Mouse (Mus musculus) stomach, embryonic 14.5 days (tissue): Measurements from ENCODE around the gene Slx4ip. TPM values are rescaled to one million over a fixed set of nuclear protein-coding genes. Genes with fewer than 3 reads are reported as not detected.

Experiments used
- ATAC-seq: fragments of 200-750 bp; cut with Nextera tagmentation; 2 replicates; pipeline ENCODE4 v1.8.0; 2017; ENCODE audit warnings: low read depth, moderate TSS enrichment; ENCODE audit not compliant: insufficient number of reproducible peaks, insufficient read depth, low FRiP score
- H3K27ac ChIP-seq: fragments of 300-500 bp; sonication (generic); 2 replicates; pipeline ENCODE4 v1.5.1; 2014; ENCODE audit warnings: mild to moderate bottlenecking, low read length, moderate library complexity, mixed read lengths
- H3K27me3 ChIP-seq: fragments of 300-500 bp; sonication (generic); 2 replicates; pipeline ENCODE4 v1.6.1; 2014; ENCODE audit warnings: low read length, control low read depth, mixed read lengths; ENCODE audit not compliant: control insufficient read depth, insufficient read depth
- H3K36me3 ChIP-seq: fragments of 300-500 bp; sonication (generic); 2 replicates; pipeline ENCODE4 v1.6.1; 2014; ENCODE audit warnings: mild to moderate bottlenecking, control low read depth, low read length, moderate library complexity, mixed read lengths; ENCODE audit not compliant: control insufficient read depth, insufficient read depth
- H3K4me1 ChIP-seq: fragments of 300-500 bp; sonication (generic); 2 replicates; pipeline ENCODE4 v1.6.1; 2014; ENCODE audit warnings: low read length, control low read depth, mixed read lengths; ENCODE audit not compliant: control insufficient read depth, insufficient read depth
- H3K4me2 ChIP-seq: fragments of 300-500 bp; sonication (generic); replicated peaks from 2 replicates; pipeline ENCODE4 v1.6.1; 2014; ENCODE audit warnings: low read depth, low read length, control low read depth
- H3K4me3 ChIP-seq: fragments of 300-500 bp; sonication (generic); 2 replicates; pipeline ENCODE4 v1.5.1; 2014; ENCODE audit warnings: low read depth, low read length, control low read depth
- H3K9ac ChIP-seq: fragments of 300-500 bp; sonication (generic); replicated peaks from 2 replicates; pipeline ENCODE4 v1.6.1; 2014; ENCODE audit warnings: low read depth, mild to moderate bottlenecking, control low read depth, low read length, moderate library complexity, mixed read lengths
- H3K9me3 ChIP-seq: fragments of 300-500 bp; sonication (generic); 2 replicates; pipeline ENCODE4 v1.6.1; 2016; ENCODE audit warnings: low read depth, low read length, control low read depth; ENCODE audit not compliant: control insufficient read depth
- WGBS: fragments of 180-500 bp; shearing (Covaris S2); extraction: QIAGEN DNeasy Blood & Tissue Kit; methylation state at CpG from one replicate; pipeline ENCODE4 v1.1.7; 2014; 5-methylcytosine and 5-hydroxymethylcytosine counted together
- polyA plus RNA-seq: library from polyadenylated mRNA; unstranded; fragments of >200 nt; fragmentation: Nextera tagmentation; extraction: Ambion mirVana; gene quantifications from 2 replicates; pipeline ENCODE4 v1.2.1, GENCODE M21; 2014

Gene Slx4ip
- polyA plus RNA-seq, 1 experiment from 2014 or later, result 6.2 TPM

GRCm38 (mm10) chr2:137094301-137094700 lies 203.3 kb downstream of the Slx4ip start:
- Histone ChIP-seq H3K27ac (no peak overlapping the region), H3K9ac (no peak overlapping the region), H3K9me3 (no peaks in the 10 kb centered on the region), H3K4me2 (no peak overlapping the region), H3K4me3 (no peak overlapping the region), H3K27me3 (no peaks in the 10 kb centered on the region), H3K4me1 (no peaks in the 10 kb centered on the region), H3K36me3 (peaks cover 60% of the 10 kb centered on the region)
- 75% methylated on average over 8 of the region's 8 CpGs for WGBS
- ATAC-seq, result no peak

GRCm38 (mm10) chr2:137096981-137097460 lies 206.0 kb downstream of the Slx4ip start:
- Histone ChIP-seq H3K36me3 (peaks cover 46% of the 10 kb centered on the region), H3K4me1 (0 out of 2 replicates have a peak, but pooled peaks cover 4% of the 10 kb centered on the region), H3K9me3 (no peaks in the 10 kb centered on the region), H3K9ac (no peak overlapping the region), H3K4me2 (no peak overlapping the region), H3K27me3 (no peaks in the 10 kb centered on the region), H3K27ac (no peak overlapping the region), H3K4me3 (no peak overlapping the region)
- ATAC-seq, result no peak
- 16% methylated on average over 5 of the region's 5 CpGs for WGBS

- Histone ChIP-seq H3K4me3 (no peak overlapping the region), H3K4me2 (no peak overlapping the region), H3K9ac (no peak overlapping the region), H3K27ac (no peak overlapping the region; the same call in 1 of the 2 replicates), H3K27me3 (no peaks in the 10 kb centered on the region), H3K9me3 (no peaks in the 10 kb centered on the region), H3K36me3 (peaks cover 40% of the 10 kb centered on the region), H3K4me1 (0 out of 2 replicates have a peak, but pooled peaks cover 4% of the 10 kb centered on the region)
- 44% methylated on average over 11 of the region's 11 CpGs for WGBS
- ATAC-seq, result 0 out of 2 replicates have a peak, but pooled peaks have one; percentile 25
Measured at GRCm38 (mm10) chr2:137098269-137099035, 207.4 kb downstream of the Slx4ip start.

- ATAC-seq, result no peak
- 24% methylated on average over 6 of the region's 6 CpGs for WGBS
- Histone ChIP-seq H3K4me1 (0 out of 2 replicates have a peak, but pooled peaks cover 4% of the 10 kb centered on the region), H3K9ac (no peak overlapping the region), H3K4me2 (no peak overlapping the region), H3K4me3 (no peak overlapping the region), H3K36me3 (peaks cover 32% of the 10 kb centered on the region), H3K27me3 (no peaks in the 10 kb centered on the region), H3K27ac (peak overlapping the region; percentile 6; the same call in 1 of the 2 replicates), H3K9me3 (no peaks in the 10 kb centered on the region)
Measured at GRCm38 (mm10) chr2:137099211-137099734, 208.3 kb downstream of the Slx4ip start.

- WGBS, result 48% methylated on average over 5 of the region's 5 CpGs
- H3K9me3 ChIP-seq, result no peaks in the 10 kb centered on the region
- no peak overlapping the region for H3K9ac ChIP-seq
- 0 out of 2 replicates have a peak, but pooled peaks cover 4% of the 10 kb centered on the region for H3K4me1 ChIP-seq
- H3K27ac ChIP-seq, result no peak overlapping the region
- no peak for ATAC-seq
- no peaks in the 10 kb centered on the region for H3K27me3 ChIP-seq
- H3K4me3 ChIP-seq, result no peak overlapping the region
- H3K4me2 ChIP-seq, result no peak overlapping the region
- peaks cover 35% of the 10 kb centered on the region for H3K36me3 ChIP-seq
Measured at GRCm38 (mm10) chr2:137101074-137101473, 210.1 kb downstream of the Slx4ip start.

- no peak for ATAC-seq
- H3K4me2 ChIP-seq, result no peak overlapping the region
- no peak overlapping the region for H3K4me3 ChIP-seq
- H3K9ac ChIP-seq, result no peak overlapping the region
- 70% methylated on average over 4 of the region's 4 CpGs for WGBS
- no peaks in the 10 kb centered on the region for H3K27me3 ChIP-seq
- H3K27ac ChIP-seq, result peak overlapping the region; percentile 15; the same call in 1 of the 2 replicates
- no peaks in the 10 kb centered on the region for H3K9me3 ChIP-seq
- H3K36me3 ChIP-seq, result peaks cover 16% of the 10 kb centered on the region
- peaks cover 33% of the 10 kb centered on the region for H3K4me1 ChIP-seq
Measured at GRCm38 (mm10) chr2:137107203-137107602, 216.2 kb downstream of the Slx4ip start.

- Histone ChIP-seq H3K27me3 (no peaks in the 10 kb centered on the region), H3K9ac (no peak overlapping the region), H3K36me3 (peaks cover 16% of the 10 kb centered on the region), H3K4me1 (peaks cover 39% of the 10 kb centered on the region), H3K27ac (peak overlapping the region; percentile 55; the same call in 1 of the 2 replicates), H3K9me3 (no peaks in the 10 kb centered on the region), H3K4me2 (0 out of 2 replicates have a peak overlapping the region, but pooled peaks have one; percentile 5), H3K4me3 (no peak overlapping the region)
- 44% methylated on average over 8 of the region's 8 CpGs for WGBS
- ATAC-seq, result no peak
Measured at GRCm38 (mm10) chr2:137107946-137108345, 216.9 kb downstream of the Slx4ip start.

GRCm38 (mm10) chr2:137109321-137110213 lies 218.5 kb downstream of the Slx4ip start:
- WGBS, result 68% methylated on average over 15 of the region's 15 CpGs
- no peak overlapping the region for H3K4me2 ChIP-seq
- H3K9me3 ChIP-seq, result no peaks in the 10 kb centered on the region
- H3K36me3 ChIP-seq, result peaks cover 13% of the 10 kb centered on the region
- H3K4me3 ChIP-seq, result no peak overlapping the region
- no peak for ATAC-seq
- no peak overlapping the region for H3K9ac ChIP-seq
- H3K4me1 ChIP-seq, result peaks cover 39% of the 10 kb centered on the region
- H3K27me3 ChIP-seq, result no peaks in the 10 kb centered on the region
- peak overlapping the region; percentile 39; the same call in 1 of the 2 replicates for H3K27ac ChIP-seq
